Mouse (Mus musculus): ENCODE measurements around the gene Hpse.

DNA sequence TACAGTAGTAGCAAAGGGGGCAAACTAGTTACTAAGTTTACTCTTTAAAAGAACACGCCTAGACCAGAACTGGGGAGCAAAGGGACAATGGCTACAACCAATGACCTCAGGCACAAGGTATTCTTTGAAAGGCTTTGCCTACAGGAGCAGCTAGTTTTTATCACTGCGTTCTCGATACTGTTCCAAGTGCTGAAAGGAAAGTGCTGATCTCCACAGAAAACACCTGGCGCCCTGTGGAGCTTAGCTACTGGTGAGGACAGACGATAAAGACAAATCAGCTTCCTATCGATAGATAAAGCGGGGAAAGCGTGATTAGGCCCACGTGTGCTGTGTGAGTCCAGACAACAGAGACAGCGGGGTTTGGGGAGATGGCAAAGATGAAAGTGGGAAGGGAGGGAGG is 71.5 kb downstream of the Hpse start:
- TF ChIP-seq CTCF (IDR thresholded peaks at IDR 0.05; ENCODE audit: low read depth, low read length) = no peak
- TF ChIP-seq POLR2A (IDR thresholded peaks at IDR 0.05; ENCODE audit: extremely low read depth, insufficient read depth, low read length) = no peak

Data from liver, adult 2 months (tissue).